Mouse (Mus musculus): ENCODE results near the gene Crebrf. TPM values are rescaled to one million over a fixed set of nuclear protein-coding genes. Genes with fewer than 3 reads are reported as not detected.

The Crebrf gene
- polyA plus RNA-seq, 1 experiment from 2014 or later: 2.5 TPM

DNA sequence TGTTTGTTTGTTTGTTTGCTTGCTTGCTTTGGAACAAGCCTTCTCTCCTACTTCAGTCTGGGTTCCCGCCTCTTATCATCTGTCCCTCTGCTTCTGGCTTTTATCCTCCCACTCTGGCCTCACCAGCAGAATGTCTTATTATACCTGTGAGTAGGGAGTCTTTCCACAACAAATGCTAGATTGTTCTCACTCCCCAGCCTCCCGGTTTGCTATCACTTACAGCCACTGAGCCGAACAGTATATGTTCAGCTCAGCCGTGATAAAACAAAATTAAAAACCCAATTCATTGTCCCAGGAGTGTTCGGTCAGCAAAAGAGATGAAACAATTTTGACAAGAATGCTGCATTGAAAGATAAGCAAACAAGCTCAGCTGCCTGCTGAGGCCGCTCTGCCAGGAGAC lies 5.4 kb upstream of the Crebrf start:
- Histone ChIP-seq H3K27me3 (ENCODE audit: control insufficient read depth, insufficient read depth, low read length) (no peaks in the 10 kb centered on the region), H3K9me3 (ENCODE audit: control insufficient read depth, low read length) (no peaks in the 10 kb centered on the region), H3K27ac (replicated peaks; ENCODE audit: low read depth, low read length) (no peak overlapping the region), H3K9ac (ENCODE audit: low read length) (no peak overlapping the region), H3K4me2 (ENCODE audit: low read depth, severe bottlenecking) (no peak overlapping the region), H3K4me1 (ENCODE audit: control insufficient read depth, insufficient read depth, low read length) (no peaks in the 10 kb centered on the region), H3K4me3 (ENCODE audit: low read depth, low read length) (no peak overlapping the region), H3K36me3 (ENCODE audit: control insufficient read depth, insufficient read depth, low read length) (no peaks in the 10 kb centered on the region)
- DNase-seq (ENCODE audit: low spot score) (no peak), ATAC-seq (ENCODE audit: insufficient number of reproducible peaks, low FRiP score, low TSS enrichment, low read depth) (no peak)
- 77% methylated on average over 6 of the region's 6 CpGs for WGBS

DNA sequence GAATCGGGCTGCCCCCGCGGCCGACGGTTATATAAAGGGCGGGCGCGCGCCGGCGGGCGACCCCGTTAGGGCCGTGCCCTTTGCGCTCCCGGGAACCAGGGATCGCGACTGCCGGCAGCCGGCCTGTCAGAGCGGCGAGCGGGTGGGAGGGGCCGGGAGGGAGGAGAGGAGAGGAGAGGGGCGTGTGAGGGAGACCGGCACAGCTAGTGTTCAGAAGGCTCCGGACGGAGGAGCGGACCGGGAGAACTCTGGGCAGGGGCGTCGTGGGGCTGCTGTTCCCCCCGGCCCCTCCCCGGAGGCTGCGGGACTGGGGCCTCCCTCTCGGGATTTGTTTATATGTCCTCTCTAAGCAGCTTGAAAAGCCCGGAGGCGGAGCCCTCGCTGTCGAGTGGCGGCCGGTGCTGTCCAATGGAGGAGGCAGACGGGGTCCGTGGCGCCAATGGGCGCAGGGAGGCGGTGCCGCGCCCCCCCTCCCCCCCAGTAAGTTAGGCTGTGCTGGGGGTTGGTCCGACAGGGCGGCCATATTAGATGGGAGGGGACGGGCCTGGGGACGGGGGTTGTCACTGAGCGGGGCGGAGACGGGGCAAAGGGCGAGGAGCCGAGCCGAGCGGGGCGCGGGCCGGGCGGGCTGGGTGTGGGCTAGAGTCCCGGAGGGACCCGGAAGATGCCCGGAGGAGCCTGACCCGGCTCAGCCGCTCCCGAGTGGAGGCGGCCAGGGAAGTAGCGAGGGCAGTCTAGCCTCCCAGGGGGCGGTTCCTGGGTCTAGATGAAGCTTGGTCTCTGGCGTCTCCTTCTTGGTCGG lies 667 bp downstream of the Crebrf start:
- peak overlapping the region; percentile 72 for H3K9ac ChIP-seq (ENCODE audit: low read length)
- peak; percentile 98 for ATAC-seq (ENCODE audit: insufficient number of reproducible peaks, low FRiP score, low TSS enrichment, low read depth)
- WGBS: under 1% methylated on average over 37 of the region's 75 CpGs

DNA sequence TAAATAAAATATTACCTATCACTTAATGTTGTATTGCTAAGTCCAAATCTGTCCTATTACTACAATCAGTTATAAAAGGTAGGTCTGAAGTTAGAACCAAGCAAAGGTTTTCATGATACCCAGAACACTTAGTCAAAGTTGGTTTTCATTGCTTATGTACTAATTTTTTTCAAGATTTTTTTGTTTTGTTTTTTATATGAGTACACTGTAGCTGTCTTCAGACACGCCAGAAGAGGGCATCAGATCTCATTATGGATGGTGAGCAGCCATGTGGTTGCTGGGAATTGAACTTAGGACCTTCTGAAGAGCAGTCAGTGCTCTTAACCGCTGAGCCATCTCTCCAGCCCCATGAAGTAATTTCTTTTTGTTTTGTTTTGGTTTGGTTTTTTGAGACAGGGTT lies 2.4 kb downstream of the Crebrf start:
- H3K4me3 ChIP-seq (ENCODE audit: low read depth, low read length): no peak overlapping the region
- H3K27ac ChIP-seq (replicated peaks; ENCODE audit: low read depth, low read length): no peak overlapping the region
- no peak overlapping the region for H3K9ac ChIP-seq (ENCODE audit: low read length)
- H3K36me3 ChIP-seq (ENCODE audit: control insufficient read depth, insufficient read depth, low read length): no peaks in the 10 kb centered on the region
- H3K9me3 ChIP-seq (ENCODE audit: control insufficient read depth, low read length): no peaks in the 10 kb centered on the region
- no peak overlapping the region for H3K4me2 ChIP-seq (ENCODE audit: low read depth, severe bottlenecking)
- ATAC-seq (ENCODE audit: insufficient number of reproducible peaks, low FRiP score, low TSS enrichment, low read depth) (no peak), DNase-seq (ENCODE audit: low spot score) (no peak)
- WGBS: 56% methylated on average over 2 of the region's 2 CpGs
- no peaks in the 10 kb centered on the region for H3K4me1 ChIP-seq (ENCODE audit: control insufficient read depth, insufficient read depth, low read length)
- no peaks in the 10 kb centered on the region for H3K27me3 ChIP-seq (ENCODE audit: control insufficient read depth, insufficient read depth, low read length)

More for the DNA sequence above, 667 bp downstream of the Crebrf start:
- H3K4me2 ChIP-seq (ENCODE audit: low read depth, severe bottlenecking): peak overlapping the region; percentile 74
- 0 out of 2 replicates have a peak overlapping the region, but pooled peaks have one; percentile 30 for H3K27ac ChIP-seq (replicated peaks; ENCODE audit: low read depth, low read length)
- no peaks in the 10 kb centered on the region for H3K27me3 ChIP-seq (ENCODE audit: control insufficient read depth, insufficient read depth, low read length)
- peak overlapping the region; percentile 83 for H3K4me3 ChIP-seq (ENCODE audit: low read depth, low read length)
- H3K4me1 ChIP-seq (ENCODE audit: control insufficient read depth, insufficient read depth, low read length): no peaks in the 10 kb centered on the region
- H3K9me3 ChIP-seq (ENCODE audit: control insufficient read depth, low read length): no peaks in the 10 kb centered on the region
- H3K36me3 ChIP-seq (ENCODE audit: control insufficient read depth, insufficient read depth, low read length): no peaks in the 10 kb centered on the region
- peak; percentile 97 for DNase-seq (ENCODE audit: low spot score)

DNA sequence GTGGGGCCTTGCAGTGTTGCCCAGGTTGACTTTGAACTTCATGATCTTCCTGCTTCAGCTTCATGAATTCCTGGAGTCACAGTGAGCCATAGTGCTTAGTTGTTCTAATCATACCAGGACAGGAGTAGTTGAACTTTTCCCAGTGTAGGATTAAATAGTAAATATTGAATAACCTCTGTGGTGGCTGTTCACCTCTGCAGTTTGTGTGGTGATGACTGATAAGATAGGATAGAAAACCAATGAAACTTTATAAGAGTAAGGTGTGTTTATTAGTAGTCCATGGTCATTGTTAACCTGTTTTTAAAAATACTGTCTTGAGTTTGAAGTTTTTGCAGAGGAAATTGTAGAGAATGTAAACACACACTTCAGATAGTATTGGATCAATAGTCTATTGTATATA lies 4.0 kb downstream of the Crebrf start:
- Histone ChIP-seq H3K27me3 (ENCODE audit: control insufficient read depth, insufficient read depth, low read length) (no peaks in the 10 kb centered on the region), H3K36me3 (ENCODE audit: control insufficient read depth, insufficient read depth, low read length) (no peaks in the 10 kb centered on the region), H3K9ac (ENCODE audit: low read length) (no peak overlapping the region), H3K4me2 (ENCODE audit: low read depth, severe bottlenecking) (no peak overlapping the region), H3K9me3 (ENCODE audit: control insufficient read depth, low read length) (no peaks in the 10 kb centered on the region), H3K27ac (replicated peaks; ENCODE audit: low read depth, low read length) (no peak overlapping the region), H3K4me3 (ENCODE audit: low read depth, low read length) (no peak overlapping the region), H3K4me1 (ENCODE audit: control insufficient read depth, insufficient read depth, low read length) (no peaks in the 10 kb centered on the region)
- ATAC-seq (ENCODE audit: insufficient number of reproducible peaks, low FRiP score, low TSS enrichment, low read depth) (no peak), DNase-seq (ENCODE audit: low spot score) (no peak)

DNA sequence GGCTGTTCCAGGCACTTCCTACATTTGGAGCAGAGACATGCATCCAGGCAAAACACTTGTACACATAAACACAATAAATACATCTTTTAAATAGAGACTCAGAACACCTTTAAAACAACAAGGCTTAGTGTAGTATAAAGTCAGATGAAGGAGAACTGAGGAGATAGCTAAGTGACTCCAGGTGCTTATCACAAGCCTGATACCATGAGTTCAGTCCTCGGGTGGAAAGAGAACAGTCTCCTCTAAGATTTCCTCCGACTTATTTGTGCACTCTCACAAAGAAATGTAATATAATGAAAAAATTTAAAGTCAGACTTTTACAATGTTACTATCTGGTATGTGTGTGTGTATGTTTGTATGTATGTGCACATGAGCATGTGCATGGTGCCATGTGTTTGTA lies 6.4 kb downstream of the Crebrf start:
- H3K9me3 ChIP-seq (ENCODE audit: control insufficient read depth, low read length): no peaks in the 10 kb centered on the region
- no peak overlapping the region for H3K9ac ChIP-seq (ENCODE audit: low read length)
- H3K36me3 ChIP-seq (ENCODE audit: control insufficient read depth, insufficient read depth, low read length): no peaks in the 10 kb centered on the region
- WGBS: 62% methylated on average over 2 of the region's 2 CpGs
- H3K27me3 ChIP-seq (ENCODE audit: control insufficient read depth, insufficient read depth, low read length): no peaks in the 10 kb centered on the region
- DNase-seq (ENCODE audit: low spot score) (no peak), ATAC-seq (ENCODE audit: insufficient number of reproducible peaks, low FRiP score, low TSS enrichment, low read depth) (no peak)
- H3K4me2 ChIP-seq (ENCODE audit: low read depth, severe bottlenecking): no peak overlapping the region
- H3K27ac ChIP-seq (replicated peaks; ENCODE audit: low read depth, low read length): no peak overlapping the region
- no peaks in the 10 kb centered on the region for H3K4me1 ChIP-seq (ENCODE audit: control insufficient read depth, insufficient read depth, low read length)
- H3K4me3 ChIP-seq (ENCODE audit: low read depth, low read length): no peak overlapping the region

DNA sequence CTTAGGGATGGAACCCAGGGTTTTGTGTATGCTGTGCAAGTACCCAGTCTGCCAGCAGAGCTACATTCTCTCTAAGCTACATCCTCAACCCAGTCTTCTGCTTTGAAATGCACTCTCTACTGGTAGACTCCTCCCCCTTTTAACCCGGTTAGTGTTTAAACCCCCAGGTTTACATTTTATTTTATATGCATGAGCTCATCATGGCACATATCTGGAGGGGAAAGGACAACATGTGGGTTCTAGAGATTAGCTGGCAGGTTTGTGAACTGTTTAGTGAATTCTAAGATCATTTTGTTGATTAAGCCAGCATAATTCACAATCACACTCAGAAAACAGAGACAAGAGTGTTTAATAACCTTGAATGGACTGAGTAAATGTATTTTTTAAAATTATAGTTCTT lies 9.3 kb downstream of the Crebrf start:
- Histone ChIP-seq H3K9me3 (ENCODE audit: control insufficient read depth, low read length) (no peaks in the 10 kb centered on the region), H3K4me2 (ENCODE audit: low read depth, severe bottlenecking) (no peak overlapping the region), H3K36me3 (ENCODE audit: control insufficient read depth, insufficient read depth, low read length) (no peaks in the 10 kb centered on the region), H3K27me3 (ENCODE audit: control insufficient read depth, insufficient read depth, low read length) (no peaks in the 10 kb centered on the region), H3K9ac (ENCODE audit: low read length) (no peak overlapping the region), H3K4me3 (ENCODE audit: low read depth, low read length) (no peak overlapping the region), H3K27ac (replicated peaks; ENCODE audit: low read depth, low read length) (no peak overlapping the region), H3K4me1 (ENCODE audit: control insufficient read depth, insufficient read depth, low read length) (no peaks in the 10 kb centered on the region)
- no peak for ATAC-seq (ENCODE audit: insufficient number of reproducible peaks, low FRiP score, low TSS enrichment, low read depth)
- DNase-seq (ENCODE audit: low spot score): no peak
- 47% methylated on average over 1 of the region's 1 CpGs for WGBS

DNA sequence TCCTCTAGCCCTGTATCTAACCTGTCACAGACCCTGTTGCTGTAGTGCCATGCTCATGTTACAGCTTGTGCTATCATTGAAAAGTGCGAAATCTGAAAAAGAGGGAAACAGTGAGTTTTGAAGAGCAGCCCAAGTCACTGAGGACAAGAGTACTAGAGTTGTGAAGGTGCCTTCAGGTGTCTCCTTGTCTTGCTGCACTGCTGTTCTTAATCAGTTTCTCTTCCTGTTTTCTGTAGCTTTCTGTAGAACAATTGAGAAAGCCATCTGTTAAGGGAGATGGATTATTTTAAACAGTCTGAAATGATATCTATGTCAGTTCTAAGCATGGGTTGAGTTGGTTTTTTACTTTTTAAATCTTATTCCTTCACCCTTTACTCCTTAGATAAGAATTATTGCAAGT lies 11.2 kb downstream of the Crebrf start:
- Histone ChIP-seq H3K9ac (ENCODE audit: low read length) (no peak overlapping the region), H3K9me3 (ENCODE audit: control insufficient read depth, low read length) (no peaks in the 10 kb centered on the region), H3K36me3 (ENCODE audit: control insufficient read depth, insufficient read depth, low read length) (no peaks in the 10 kb centered on the region), H3K4me2 (ENCODE audit: low read depth, severe bottlenecking) (no peak overlapping the region), H3K27me3 (ENCODE audit: control insufficient read depth, insufficient read depth, low read length) (no peaks in the 10 kb centered on the region), H3K4me3 (ENCODE audit: low read depth, low read length) (no peak overlapping the region), H3K4me1 (ENCODE audit: control insufficient read depth, insufficient read depth, low read length) (no peaks in the 10 kb centered on the region), H3K27ac (replicated peaks; ENCODE audit: low read depth, low read length) (no peak overlapping the region)
- DNase-seq (ENCODE audit: low spot score): no peak
- 82% methylated on average over 1 of the region's 1 CpGs for WGBS
- ATAC-seq (ENCODE audit: insufficient number of reproducible peaks, low FRiP score, low TSS enrichment, low read depth): no peak

DNA sequence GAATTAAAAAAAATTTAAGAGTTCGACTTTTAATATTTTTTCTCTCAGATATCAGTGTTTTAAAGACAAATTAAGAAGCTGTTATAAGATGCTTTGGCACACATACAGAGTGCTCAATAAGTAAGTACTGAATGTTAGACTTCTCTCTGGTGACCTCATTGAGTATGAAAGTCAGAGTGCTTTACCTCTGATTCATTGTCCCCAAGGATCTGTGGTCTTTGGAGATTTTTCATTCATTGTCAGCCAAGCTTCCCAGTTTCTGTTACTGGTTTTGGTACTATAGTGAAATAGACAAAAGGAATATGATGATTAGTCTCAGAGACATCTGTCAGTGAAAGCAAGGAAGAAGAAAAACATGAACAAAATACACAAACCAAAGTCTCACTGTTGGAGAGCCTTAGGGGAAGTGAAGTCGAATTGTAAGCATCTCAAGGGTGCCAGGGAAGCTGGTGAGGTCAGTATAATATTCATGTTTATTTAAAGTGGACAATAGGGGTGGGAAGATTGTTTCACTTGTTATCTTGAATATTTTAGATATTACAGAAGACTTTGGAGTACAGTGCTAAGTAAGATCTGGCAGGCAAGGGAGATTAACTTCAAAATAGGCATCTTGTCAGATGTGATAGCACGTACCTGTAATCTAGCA lies 11.8 kb downstream of the Crebrf start:
- Histone ChIP-seq H3K9me3 (ENCODE audit: control insufficient read depth, low read length) (no peaks in the 10 kb centered on the region), H3K36me3 (ENCODE audit: control insufficient read depth, insufficient read depth, low read length) (no peaks in the 10 kb centered on the region), H3K9ac (ENCODE audit: low read length) (no peak overlapping the region), H3K4me3 (ENCODE audit: low read depth, low read length) (no peak overlapping the region), H3K4me1 (ENCODE audit: control insufficient read depth, insufficient read depth, low read length) (no peaks in the 10 kb centered on the region), H3K27me3 (ENCODE audit: control insufficient read depth, insufficient read depth, low read length) (no peaks in the 10 kb centered on the region), H3K27ac (replicated peaks; ENCODE audit: low read depth, low read length) (no peak overlapping the region), H3K4me2 (ENCODE audit: low read depth, severe bottlenecking) (no peak overlapping the region)
- no peak for ATAC-seq (ENCODE audit: insufficient number of reproducible peaks, low FRiP score, low TSS enrichment, low read depth)
- 69% methylated on average over 3 of the region's 3 CpGs for WGBS
- no peak for DNase-seq (ENCODE audit: low spot score)
